Mouse (Mus musculus) spleen, postnatal 10 days (tissue): Measurements from ENCODE around the gene D1Pas1.

ENCODE experiments used
- DNase-seq, 2 experiments: peaks; one replicate each; pipeline ENCODE4 v3.0.0; 2021 to 2022; ENCODE audit warnings: low spot score in 2 of 2

Gene D1Pas1

DNA sequence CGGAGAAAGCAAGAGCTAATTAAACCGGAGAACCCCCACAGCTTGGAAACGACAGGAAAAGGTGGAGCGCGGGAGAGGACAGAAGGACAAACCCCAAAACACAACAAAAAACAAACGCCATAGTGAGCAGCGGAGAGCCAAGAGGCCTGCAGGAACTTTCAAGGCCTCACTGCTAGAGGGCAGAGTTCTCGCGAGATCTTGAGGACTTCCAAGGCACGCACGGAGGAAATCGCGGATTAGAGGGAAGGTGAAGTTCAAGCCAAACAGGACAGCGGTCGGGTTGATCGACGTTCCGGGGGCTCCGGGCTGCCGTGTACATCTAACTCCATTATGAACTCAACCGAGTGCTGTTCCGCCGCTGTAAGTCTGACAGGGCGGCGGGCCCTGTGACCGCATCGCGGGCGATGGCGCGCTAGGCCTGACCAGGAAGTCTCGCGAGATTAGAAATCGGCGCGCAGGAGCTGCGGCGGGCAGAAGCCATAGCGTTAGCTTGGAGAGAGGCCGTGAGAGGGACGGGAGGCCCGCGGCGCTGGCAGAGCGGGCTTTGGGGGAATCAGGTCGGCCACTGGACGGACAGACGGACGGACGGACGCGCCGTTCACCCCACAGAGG is at the start of gene D1Pas1:
Gene D1Pas1, plus strand, starts transcription at position 216 of the 612 bp plus-strand sequence.
- DNase-seq: no peak

DNA sequence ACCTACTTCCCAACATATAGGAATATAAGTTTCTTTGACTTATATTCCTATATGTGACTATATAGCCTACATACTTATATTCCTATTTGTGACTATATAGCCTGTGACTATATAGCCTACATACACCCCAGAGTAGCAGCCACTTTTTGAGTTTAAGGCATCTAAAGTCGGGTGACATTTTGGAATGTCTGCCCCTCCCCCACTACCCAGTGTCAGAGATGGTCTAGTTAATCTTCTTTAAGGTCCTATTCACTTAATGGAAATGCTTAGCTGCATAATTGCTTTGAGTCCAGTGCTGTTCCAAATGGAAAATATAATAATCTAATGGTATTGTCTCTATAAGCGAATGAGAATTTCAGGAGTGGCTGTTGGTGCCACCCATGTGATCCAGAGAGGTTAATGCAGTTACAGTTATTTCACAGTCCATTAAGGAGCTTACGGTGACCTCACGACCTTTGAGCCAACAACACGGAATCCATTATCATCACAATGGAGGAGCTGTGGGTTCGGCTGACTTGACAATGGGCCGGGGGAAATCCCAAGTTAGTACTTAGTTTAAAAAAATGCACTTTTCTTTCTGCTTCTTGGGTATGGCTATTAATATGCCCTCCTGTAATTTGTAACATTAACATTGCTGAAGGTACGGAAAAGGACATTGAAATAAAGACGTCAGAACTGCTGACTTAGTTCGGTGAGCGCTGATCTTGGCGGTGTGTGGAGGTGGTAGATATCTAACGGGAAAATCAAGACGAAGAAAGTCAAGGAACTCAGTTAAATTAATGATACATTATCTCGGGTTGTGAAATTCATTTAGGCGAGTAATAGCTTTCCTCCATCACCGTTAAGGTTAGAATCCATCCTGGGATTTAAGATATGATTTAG is 44.5 kb upstream of the D1Pas1 start:
- DNase-seq: no peak

DNA sequence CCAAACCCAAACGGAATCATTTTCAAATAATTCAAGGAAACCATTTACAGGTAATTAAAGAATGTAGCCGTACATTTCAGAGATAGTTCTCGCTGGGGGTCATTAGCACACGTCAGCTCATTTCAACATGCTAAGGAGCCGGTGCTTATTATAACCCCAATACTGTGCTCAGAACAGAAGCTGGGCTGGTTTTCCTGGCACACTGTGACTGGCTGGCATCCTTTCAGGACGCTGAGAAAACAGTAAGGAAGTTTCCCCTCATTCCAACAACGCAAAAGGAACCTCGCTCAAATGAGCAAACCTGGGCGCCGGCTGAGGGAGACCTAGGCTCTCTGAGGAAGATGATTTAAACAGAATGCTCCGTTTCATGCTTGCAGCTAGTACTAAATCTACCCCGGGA is 43.2 kb upstream of the D1Pas1 start:
- no peak for DNase-seq

- DNase-seq: no peak
These were observed 41.8 kb upstream of the D1Pas1 start for GRCm38 (mm10) chr1:186925411-186925810.

DNA sequence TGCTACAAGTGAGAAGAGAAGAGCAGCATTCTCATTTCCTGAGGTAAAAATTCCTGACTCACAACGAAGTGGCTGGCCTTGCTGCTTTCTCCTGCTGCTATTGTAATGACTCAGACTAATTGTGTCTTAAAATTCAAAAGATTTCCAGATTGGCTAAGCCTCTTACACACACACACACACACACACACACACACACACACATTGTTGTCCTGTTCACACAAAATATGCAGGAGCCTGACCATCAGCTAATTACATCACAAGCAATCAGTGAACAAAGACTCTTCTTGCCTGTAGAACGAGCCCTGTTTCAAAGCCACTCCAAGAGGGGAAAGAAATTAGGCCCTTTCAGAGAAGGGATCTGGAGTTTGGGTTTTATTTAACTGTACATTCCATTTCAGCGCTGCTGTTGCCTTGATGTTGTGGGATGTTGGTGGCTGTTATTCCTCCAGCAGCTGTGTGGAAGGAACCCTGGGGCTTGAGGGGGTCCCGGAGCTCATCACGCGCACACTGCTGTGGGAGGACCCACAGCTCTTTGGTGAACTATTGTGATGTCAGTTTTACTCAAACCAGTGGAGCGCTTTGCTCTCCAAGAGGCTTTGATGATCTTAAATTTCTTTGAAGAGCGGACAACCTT is 40.8 kb upstream of the D1Pas1 start:
- DNase-seq: no peak

- no peak for DNase-seq
These were observed 40.3 kb upstream of the D1Pas1 start for GRCm38 (mm10) chr1:186926950-186927316.

DNA sequence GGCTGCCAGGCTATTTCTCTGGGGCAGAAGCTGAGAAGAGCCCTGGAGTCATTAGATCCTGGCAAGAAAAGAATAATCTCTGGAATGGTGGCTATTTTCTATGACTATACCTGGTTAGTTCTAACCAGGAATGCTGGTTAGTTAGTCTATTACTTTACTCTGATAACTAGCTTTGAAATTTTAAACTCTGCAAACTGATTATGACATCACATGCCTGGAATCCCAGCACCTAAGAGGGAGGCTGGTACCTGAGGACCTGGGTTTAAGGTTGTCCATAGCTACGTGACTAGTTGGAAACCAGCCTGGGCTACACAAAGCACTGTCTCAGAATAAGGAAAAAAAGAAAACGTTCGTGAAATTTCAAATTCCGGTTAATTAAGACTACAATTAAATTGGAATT is 39.7 kb upstream of the D1Pas1 start:
- DNase-seq: no peak

DNA sequence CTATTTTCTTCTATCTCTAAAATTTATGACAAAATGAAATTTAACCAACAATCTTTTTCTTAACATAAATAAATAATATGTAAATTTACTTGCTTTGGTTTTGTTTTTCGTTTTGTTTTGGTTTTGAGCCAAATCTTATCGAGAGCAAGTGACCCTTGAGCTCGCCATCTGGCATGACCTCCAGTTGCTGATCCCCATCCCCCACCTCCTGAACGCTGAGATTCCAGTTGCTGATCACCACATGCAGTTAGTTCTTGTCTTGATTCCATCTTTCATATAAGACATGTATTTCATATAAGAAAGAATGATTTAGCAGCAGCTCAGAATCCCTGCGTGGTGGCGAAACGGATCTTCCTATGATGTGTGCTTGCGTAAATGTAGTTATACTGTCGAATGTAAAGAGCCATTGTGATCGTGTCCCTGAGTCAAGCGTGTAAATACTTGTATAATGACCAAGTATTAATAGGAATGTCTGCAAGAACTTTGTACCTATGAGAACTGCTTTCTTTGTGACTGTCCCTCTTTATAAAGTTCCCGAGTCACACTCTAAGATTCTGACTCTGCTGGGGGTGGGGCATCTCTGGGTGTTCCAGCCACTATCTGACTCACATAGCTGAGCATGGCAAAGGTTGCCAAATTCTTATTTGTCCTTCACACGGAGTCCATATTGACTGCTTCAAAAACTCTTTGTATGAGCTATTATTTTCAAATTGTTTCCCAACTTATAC is 36.9 kb upstream of the D1Pas1 start:
- DNase-seq: no peak

DNA sequence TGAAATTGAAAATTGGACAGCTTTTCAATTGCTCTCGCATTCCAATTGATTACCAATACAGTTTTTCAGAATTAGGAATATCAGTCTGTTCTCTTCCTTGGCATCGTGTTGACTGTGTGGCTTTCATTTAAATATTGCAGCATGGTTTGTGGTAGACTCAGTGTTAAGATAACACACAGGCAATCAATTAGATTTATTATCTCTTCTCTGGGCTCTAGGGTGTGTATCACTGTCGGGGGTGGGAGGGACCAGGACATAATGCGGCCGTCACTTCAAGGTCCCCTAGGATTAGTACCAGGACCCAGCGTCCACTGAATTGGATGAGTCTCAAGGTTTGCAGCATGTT is 36.4 kb upstream of the D1Pas1 start:
- no peak for DNase-seq

DNA sequence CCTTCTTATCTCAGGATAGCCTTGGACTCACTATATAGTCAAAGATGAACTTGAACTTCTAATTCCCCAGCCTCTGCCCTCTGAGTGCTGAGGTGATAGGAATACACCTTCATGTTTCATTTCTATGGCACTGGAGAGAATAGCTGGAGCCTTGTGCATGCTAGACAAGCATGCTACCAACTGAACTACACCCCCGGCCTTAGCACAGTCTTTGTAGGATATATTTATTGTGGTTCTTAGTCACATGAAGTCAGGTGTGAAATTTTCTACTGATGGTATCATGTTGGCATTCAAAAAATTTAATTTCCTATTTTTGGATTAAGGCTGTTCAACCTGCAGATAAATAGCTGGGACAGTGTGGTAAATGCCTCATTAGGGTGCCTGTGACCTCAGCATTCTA is 33.0 kb upstream of the D1Pas1 start:
- DNase-seq: no peak

DNA sequence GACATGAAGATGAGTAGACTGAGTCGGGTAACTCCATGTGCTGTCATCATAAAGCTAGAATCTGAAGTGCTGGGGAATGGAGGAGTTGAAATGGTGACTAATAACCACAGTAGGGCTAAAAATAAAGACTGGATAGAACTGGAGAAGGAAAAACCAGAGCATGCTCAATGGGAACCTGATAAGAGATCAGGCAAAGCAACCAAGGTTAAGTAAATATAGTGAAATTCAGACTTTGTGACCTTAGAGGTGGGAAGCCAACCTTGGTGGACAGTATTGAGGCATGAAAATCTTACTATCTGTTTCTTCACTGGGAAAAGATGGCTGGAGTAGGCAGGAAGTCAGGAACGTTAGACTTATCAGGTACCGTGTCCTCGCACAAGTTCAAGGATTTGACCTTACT is 14.8 kb upstream of the D1Pas1 start:
- no peak for DNase-seq

GRCm38 (mm10) chr1:186954591-186954990 is 12.6 kb upstream of the D1Pas1 start:
- DNase-seq: no peak

DNA sequence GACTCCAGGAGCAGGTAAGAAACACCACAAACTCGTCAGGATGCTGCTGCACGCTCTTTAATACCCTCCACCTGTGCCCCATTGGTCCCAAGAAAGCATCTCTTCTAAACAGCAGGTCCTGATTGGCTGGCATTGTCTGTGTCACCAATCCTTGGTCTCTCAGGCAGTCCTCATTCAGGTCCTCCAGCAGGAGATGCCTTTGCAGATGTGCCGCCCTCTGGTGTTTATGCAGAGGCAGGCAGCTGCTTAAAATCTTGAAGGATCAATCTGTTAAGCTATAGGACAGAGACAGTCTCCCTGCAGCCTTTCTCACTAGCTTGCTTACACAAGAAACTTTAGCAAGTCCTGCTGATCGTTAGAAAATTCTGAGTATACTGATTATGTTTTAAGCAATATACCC is 7.8 kb upstream of the D1Pas1 start:
- DNase-seq: no peak

DNA sequence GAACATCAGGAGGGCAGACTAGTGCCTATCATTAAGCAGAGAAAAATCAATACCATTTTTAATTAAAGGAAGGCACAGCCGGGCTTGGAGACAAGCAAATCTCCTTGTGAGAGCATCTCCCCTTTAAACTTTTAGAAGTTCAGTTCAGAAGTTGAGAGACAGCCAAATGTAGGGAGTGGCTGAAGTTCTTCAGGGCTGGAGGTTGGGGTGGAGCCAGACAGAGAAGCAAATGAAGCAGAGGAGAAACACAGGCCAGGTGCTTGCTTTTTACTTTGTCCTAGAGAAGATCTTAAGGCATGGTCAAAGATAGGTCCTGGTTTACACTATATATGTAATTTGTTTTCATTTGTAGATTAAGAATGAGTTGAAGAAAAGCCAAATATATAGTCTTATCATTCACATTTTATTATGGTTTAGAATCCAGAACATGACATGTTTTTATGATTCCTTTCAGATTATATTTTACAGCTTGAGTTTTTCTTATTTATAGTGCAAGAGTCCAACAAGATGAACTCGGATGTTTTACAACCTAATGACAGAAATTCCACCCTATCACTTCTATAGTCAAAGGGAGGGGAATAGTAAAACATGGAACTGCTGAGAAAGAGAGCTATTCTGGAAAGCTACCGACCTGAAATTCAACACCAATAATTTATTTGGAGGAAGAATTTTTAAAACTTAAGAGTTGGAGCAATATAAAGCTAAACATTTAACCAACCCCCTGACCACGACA is 2.9 kb upstream of the D1Pas1 start:
- no peak for DNase-seq

- DNase-seq: no peak
These were observed 710 bp downstream of the D1Pas1 start for GRCm38 (mm10) chr1:186967926-186968325.

GRCm38 (mm10) chr1:186976937-186977540 is 9.8 kb downstream of the D1Pas1 start:
- DNase-seq: no peak

- DNase-seq: no peak
These were observed 10.6 kb downstream of the D1Pas1 start for GRCm38 (mm10) chr1:186977801-186978200.

- DNase-seq: no peak
These were observed 12.2 kb downstream of the D1Pas1 start for GRCm38 (mm10) chr1:186979465-186979864.

DNA sequence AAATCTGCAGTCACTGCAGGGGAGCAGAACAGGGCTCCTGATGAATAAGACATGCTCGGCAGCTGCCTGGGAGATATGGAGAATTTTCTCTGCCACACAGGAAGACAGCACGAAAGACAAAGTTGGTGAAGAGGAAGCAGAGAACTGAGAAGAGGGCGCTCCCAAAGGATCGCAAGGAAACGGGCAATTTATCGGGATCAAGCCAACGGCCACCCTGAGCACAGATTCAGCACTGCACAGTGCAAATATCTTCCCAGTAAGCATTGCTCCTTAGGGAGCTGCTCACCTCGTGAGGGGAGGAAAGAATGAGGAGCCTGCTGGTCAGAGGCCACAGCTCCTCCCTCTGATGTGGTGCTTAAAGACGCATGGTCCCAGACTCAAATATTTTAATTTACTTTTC is 13.3 kb downstream of the D1Pas1 start:
- DNase-seq: no peak

DNA sequence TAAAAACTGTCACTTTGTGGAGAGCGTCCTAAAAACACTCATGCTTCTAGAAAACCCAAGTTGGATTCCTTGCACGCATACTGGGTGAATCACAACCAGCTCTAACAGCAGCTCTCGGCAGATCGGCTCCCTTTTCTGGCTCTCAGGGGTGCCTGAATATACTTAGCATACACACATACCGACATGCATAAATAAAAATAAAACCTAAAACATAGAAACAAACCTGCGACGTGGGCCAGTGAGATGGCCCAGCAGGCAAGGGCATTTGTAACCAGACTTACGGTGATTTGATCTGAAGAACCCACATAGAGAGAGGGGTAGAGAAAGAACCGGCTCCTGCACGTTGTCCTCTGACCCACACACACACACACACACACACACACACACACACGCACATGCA is 17.9 kb downstream of the D1Pas1 start:
- DNase-seq: no peak

GRCm38 (mm10) chr1:186986086-186986485 is 18.9 kb downstream of the D1Pas1 start:
- no peak for DNase-seq
